Mouse (Mus musculus) heart, postnatal 36 days (tissue): Measurements from ENCODE around the gene Tmem150a. TPM values are rescaled to one million over a fixed set of nuclear protein-coding genes. Genes with fewer than 3 reads are reported as not detected.

Experiments used
- DNase-seq, 2 experiments: peaks; one replicate each; pipeline ENCODE4 v3.0.0; 2021 to 2022
- intact Hi-C: fragments of 180-260 bp; cut with DNase I; formaldehyde crosslinking; loops from one replicate; pipeline ENCODE4 v1.15.1; 2025
- total RNA-seq, 2 experiments: library from RNA; stranded (reverse); gene quantifications; 2 replicates each; pipeline ENCODE4 v1.2.3; 2021

Tmem150a gene
- total RNA-seq, 2 experiments from 2014 or later = 19.3 to 22.6 TPM

- no peak for DNase-seq
- intact Hi-C loops = no loop called here
Observed at GRCm38 (mm10) chr6:72367460-72367974, 12.3 kb downstream of the Tmem150a start.

DNA sequence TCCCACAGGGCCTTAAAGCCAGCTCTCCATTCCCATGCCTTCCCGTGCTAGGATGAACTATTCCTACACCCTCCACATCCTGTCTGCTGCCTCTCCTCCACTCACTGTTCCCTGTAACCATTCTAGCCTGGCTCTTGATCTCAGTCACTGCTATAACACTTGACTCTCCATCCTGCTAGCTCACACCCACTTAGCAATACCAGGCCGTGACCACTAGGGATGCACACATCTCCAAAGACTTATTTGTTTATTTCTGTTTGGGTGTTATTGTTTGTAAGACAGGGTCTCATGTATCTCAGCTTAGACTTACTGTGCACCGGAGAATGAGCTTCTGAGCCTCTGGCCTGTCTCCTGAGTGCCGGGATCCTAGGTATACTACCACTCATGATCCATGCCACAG lies 14.3 kb downstream of the Tmem150a start:
- DNase-seq = no peak
- intact Hi-C loops = no loop called here

DNA sequence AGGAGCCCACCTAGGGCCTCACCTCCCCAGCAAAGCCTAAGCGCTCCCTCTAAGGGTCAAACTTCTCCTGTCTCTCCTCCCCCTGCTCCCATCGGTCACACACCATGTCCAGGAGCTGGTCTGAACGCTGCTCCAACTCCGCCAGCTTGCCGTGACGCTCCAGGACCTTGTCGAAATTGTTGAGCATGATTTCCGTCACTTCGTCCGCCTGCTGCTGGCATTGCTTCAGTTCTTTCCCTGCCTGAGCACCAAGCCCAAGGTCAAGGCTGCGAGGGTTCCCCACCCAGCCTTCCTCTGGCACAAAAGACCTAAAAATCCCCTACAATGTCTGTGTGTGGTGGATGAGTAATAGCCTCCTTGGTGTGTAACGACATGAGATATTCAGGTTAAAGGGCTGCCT lies 14.8 kb downstream of the Tmem150a start:
- intact Hi-C loops = no loop called here
- no peak for DNase-seq

GRCm38 (mm10) chr6:72371147-72371546 lies 15.9 kb downstream of the Tmem150a start:
- DNase-seq = no peak
- intact Hi-C loops = no loop called here

DNA sequence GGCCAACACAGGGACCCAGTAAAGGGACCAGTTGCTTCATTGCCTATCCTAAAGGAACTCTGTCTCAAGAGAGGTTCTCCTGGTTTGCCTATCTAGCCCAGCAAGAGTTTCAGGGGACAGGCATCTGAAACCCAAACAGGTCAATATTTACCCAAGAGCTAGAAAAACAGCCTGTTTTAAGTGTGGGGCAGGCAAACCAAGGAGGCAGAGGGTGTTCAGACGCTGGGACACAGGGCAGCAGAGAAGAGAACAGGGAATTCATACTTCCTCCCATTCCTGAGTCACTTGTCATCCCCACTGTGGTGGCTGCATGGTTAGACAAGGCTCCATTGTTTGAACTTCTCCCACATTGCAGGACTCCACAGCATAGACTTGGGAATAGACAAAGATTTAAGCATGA lies 16.3 kb downstream of the Tmem150a start:
- intact Hi-C loops = no loop called here
- DNase-seq = no peak

DNA sequence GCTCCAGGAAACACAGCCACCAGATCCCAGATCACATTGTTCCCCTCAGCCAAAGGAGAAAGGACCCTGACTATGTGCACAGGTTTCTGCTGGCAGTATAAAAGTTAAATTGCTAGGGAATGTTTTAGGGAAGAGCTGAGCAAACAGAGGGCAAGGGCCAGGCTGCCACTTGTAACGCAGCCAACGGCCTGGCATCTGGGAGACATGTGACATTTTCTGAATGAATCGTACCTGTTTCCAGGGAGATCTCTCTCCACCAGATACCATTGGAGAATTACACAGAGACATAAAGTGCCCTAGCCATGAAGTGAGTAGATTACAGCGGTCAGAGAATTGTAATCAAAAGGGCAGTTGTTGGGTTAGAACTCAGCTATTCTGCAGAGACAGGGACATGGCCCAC lies 17.9 kb downstream of the Tmem150a start:
- intact Hi-C loops = no loop called here
- no peak for DNase-seq

- peak in 1 of 2 experiments; percentile 3 for DNase-seq
- intact Hi-C loops = no loop called here
Observed at GRCm38 (mm10) chr6:72374206-72374605, 19.0 kb downstream of the Tmem150a start.

- intact Hi-C loops = no loop called here
- DNase-seq = peak in 1 of 2 experiments; percentile 5
Observed at GRCm38 (mm10) chr6:72374820-72375563, 19.7 kb downstream of the Tmem150a start.

- DNase-seq = peak in 1 of 2 experiments; percentile 1
- intact Hi-C loops = loop anchor here (2.0 kb wide), 1 partner anchor 16 kb away; no protein-coding TSS in a partner anchor
Observed at GRCm38 (mm10) chr6:72378510-72379234, 23.4 kb downstream of the Tmem150a start.

GRCm38 (mm10) chr6:72379377-72380130 lies 24.3 kb downstream of the Tmem150a start:
- intact Hi-C loops = loop anchor here (2.0 kb wide), 1 partner anchor 17 kb away; no protein-coding TSS in a partner anchor
- peak; percentile 26 to 37 for DNase-seq

GRCm38 (mm10) chr6:72380131-72380770 lies 25.0 kb downstream of the Tmem150a start, which contains the start of gene Vamp5:
Gene Vamp5, minus strand, starts transcription at chr6:72380468.
- intact Hi-C loops = no loop called here
- DNase-seq = peak; percentile 85 to 89

GRCm38 (mm10) chr6:72382494-72382893 lies 27.2 kb downstream of the Tmem150a start:
- no peak for DNase-seq
- intact Hi-C loops = no loop called here

DNA sequence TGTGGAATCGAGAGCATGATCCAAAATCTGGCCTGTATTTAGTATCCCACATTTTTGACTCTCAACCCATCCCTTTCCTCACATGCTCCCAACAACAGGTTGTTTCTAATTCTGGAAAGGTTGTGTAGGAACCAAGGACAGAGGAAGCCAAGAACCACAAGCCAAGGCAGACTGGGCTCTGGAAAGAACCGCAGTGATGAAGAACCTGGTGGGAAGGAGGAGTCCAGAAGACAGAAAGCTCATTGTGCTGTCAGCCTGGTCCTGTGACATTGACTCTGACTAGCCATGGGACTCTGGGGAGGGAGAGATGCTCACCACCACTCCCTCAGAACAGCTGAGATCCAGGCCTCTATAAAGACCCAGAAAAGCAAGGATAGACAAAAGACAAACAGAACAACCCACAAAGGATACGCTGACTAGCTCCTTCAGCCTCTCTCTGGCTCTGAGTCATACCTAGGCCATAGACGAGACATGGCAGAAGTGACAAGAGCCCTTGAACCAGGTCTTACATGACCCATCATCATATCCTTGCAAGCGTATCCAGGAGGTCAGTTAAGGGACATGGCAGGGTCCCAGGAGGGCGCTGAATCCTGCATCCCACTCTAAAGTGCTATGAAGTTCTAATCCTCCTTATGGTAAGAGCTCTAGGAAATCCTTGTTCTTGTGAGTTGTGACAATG lies 28.0 kb downstream of the Tmem150a start:
- intact Hi-C loops = no loop called here
- DNase-seq = no peak

DNA sequence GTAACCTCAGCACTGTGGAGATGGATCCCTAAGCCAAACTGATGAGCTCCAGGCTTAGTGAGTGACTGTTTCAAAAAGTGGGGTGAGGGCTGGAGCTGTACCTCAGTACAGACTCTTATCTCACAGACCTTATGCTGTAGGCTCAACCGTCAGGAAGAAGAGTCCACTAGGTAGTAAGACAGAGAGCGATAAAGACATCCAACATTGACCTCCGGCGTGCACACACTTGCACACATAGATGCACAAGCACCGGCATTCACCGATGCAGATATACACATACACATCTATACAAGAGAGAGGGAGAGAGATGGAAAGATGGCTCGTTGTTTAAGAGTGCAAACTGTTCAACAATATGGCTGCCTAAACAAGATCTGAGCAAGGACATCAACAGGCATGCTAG lies 28.7 kb downstream of the Tmem150a start:
- DNase-seq = no peak
- intact Hi-C loops = no loop called here

DNA sequence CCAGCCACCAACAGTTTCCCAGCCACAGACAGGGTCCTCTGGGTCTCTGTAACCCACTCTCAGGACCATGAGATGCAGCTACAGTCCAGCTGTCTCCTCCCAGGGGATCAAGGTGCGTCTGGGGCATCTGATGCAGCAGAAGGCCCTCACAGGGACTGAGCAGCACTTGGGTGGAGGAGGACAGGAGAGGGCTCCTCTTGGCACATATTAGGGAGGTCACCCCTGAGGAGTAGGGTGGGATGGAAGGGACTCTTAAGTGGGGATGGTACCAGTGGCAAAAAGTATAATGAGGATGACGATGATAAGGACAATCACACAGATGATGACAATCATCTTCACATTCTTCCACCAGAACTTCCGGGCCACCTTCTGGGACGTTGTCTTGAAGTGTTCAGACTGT lies 30.0 kb downstream of the Tmem150a start:
- intact Hi-C loops = no loop called here
- DNase-seq = no peak

DNA sequence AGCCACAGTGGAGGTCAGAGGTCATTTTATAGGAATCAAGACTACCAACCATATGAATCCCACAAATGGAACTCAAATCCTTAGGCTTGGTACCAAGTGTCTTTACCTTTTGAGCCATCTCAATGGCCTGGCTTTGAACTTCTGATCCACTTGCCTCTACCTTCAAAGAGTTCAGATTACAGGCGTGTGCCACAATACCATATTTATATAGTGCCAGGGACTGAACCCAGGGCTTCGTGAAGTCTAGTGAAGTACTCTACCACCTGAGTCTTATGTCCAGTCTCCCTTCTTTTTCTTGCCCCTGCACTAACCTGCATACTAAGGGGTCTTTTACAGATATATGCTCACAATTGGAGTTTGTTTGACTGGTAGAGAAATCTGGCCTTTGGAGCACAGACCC lies 31.3 kb downstream of the Tmem150a start:
- intact Hi-C loops = no loop called here
- no peak for DNase-seq

- intact Hi-C loops = no loop called here
- DNase-seq = no peak
Observed at GRCm38 (mm10) chr6:72387816-72388215, 32.6 kb downstream of the Tmem150a start.

GRCm38 (mm10) chr6:72388266-72388665 lies 33.0 kb downstream of the Tmem150a start:
- intact Hi-C loops = no loop called here
- no peak for DNase-seq

DNA sequence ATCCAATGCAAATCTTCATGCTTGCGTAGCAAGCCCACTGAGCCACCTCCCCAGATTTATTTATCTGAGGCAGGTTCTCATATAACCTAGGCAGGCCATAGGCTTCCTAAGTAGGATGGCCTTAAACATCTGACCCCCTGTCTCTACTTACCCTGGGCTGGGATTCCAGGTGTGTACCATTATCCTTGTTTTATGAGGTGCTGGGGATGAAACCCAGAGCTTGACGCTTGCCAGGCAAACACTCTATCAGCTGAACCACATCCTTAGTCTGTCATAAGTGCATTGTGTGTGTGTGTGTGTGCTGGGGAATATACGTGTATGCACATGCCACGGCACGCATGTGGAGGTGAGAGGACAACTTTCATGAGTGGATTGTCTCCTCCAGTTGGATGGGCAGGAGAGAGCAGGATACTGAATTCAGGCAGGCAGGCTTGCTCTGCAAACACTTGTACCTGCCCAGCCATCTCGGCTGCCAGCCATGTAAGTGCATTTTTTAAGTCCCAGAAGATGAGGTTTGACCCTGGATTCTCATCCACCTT lies 33.6 kb downstream of the Tmem150a start:
- intact Hi-C loops = no loop called here
- no peak for DNase-seq
